Mouse (Mus musculus): Measurements from ENCODE around the gene Vrk1.

Vrk1 gene

GRCm38 (mm10) chr12:106001775-106002174 lies 8.3 kb upstream of the Vrk1 start:
- DNase-seq (ENCODE audit: low read depth, low spot score), result no peak

- no peak for DNase-seq (ENCODE audit: low read depth, low spot score)
Observed at GRCm38 (mm10) chr12:106004719-106005118, 5.3 kb upstream of the Vrk1 start.

- DNase-seq (ENCODE audit: low read depth, low spot score), result no peak
Observed at GRCm38 (mm10) chr12:106006218-106006617, 3.8 kb upstream of the Vrk1 start.

DNA sequence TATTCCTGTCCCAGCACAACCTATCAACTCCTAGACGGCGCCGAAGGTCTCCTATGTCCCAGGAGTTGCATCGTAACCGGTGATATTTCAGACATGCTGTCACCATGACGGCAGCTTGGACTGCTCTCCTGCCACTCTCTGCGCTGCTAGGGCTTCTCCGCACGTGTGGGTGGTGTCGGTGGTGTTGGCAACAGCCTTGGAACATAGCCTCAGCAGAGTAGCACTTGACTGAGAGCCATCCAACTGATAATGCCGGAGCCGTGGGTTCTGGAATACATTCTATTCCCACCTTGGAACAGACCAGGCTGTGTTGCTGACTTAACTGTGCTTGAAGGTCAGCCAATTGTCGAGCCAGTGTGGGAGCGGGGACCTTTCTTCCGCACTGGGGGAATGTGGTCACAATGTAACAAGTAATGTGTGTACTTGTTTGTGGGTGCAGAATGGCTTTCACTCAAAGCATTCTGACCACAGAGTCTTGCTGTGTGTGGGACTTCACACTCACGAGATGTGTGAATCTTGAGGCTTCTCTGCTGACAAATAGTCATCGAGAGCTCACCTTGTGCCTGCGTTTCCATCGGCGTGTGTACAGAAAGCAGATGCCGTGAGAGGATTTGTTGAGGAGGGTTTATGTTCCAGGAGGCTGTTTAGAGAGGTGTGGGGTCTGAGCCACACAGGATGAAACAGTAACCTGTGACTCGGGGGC lies 1.5 kb upstream of the Vrk1 start:
- no peak for DNase-seq (ENCODE audit: low read depth, low spot score)

DNA sequence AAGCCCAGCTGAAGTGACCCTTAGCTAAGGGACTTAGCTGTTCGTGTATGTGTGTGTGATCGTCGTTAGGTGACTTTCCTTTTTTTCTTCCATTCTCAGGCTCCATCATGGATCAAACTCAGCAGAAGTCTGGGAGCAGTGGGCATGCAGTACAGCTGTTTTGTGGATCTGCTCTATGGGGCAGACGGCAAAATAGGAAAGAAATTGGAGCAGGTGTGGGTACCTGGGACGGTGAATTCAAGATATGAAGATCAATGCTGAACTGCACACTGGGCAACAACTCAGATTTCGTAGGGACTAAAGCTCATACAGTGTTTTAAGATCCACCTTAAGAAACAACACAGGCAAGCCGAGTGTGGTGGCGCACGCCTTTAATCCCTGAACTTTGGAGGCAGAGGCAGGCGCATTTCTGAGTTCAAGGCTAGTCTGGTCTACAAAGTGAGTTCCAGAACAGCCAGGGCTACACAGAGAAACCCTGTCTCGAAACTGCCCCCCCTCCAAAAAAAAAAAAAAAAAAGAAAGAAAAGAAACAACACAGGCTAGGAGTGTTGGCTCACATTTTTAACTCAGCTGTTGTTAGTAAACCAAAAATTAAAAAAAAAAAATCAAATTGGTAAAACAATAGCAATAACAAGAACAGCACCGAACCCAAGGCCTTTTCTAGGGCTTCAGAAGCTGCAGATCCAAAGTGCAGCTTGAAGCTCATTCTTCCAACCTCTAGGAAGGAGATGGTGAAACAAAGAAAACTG lies 732 bp upstream of the Vrk1 start:
- no peak for DNase-seq (ENCODE audit: low read depth, low spot score)

GRCm38 (mm10) chr12:106012161-106012560 lies 2.1 kb downstream of the Vrk1 start:
- no peak for DNase-seq (ENCODE audit: low read depth, low spot score)

- DNase-seq (ENCODE audit: low read depth, low spot score), result no peak
Observed at GRCm38 (mm10) chr12:106016265-106017012, 6.4 kb downstream of the Vrk1 start.

DNA sequence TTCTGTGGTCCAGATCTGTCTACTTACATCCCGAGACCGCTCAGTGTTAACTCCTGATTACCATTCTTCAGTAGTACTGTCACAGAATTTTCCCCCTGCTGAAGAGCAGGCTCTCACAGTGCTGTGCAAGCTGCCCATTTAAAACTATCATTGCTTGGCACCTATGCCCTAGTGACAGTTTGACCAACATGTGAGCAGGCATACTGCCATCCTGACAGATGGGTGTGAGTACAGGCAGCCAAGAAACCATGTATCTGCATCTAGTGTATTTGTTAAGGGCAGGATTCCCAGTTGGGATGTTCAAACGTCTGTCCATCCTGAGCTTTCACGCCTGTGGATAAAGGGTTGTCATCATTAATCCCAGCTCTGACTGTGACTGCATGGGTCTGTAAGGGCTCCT lies 10.0 kb downstream of the Vrk1 start:
- DNase-seq (ENCODE audit: low read depth, low spot score), result no peak

DNA sequence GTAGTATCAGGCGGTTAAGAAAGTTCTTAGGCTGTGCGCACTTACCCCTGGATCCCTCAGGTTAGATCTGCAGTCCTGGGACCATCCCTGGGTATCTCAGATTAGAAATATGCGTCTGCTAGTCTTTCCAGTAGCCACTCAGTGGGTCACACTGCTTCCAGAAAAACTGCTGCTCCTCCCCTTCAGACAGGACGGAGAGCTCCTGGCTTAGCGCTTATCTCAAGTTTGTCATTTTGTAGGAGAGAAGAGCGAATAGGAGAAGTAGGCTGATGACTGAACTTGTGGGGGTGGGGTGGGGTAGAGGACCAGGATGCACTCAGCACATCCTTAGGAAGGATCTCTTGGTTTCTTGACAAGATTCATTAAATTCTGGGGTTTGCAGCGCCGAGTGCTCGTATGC lies 13.6 kb downstream of the Vrk1 start:
- DNase-seq (ENCODE audit: low read depth, low spot score), result no peak

DNA sequence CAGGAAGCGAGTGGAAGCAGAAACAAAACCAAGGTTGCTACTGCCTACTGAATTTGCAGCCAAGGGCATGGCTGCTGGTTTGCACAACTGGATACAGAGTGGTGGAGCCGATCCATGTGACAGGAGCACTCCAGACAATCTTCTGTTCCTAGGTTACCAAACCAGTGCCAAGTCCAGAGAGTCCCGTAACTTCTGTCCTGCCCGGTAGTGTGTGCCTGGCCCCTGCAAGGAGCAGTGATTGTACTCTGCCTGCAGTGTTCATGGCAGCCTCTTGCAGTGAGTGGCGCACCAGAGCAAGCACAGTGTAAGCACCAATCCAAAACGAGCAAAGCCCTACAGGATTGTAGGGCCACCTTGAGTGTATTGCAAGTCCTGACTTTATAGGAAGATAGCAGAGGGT lies 15.4 kb downstream of the Vrk1 start:
- DNase-seq (ENCODE audit: low read depth, low spot score), result no peak

DNA sequence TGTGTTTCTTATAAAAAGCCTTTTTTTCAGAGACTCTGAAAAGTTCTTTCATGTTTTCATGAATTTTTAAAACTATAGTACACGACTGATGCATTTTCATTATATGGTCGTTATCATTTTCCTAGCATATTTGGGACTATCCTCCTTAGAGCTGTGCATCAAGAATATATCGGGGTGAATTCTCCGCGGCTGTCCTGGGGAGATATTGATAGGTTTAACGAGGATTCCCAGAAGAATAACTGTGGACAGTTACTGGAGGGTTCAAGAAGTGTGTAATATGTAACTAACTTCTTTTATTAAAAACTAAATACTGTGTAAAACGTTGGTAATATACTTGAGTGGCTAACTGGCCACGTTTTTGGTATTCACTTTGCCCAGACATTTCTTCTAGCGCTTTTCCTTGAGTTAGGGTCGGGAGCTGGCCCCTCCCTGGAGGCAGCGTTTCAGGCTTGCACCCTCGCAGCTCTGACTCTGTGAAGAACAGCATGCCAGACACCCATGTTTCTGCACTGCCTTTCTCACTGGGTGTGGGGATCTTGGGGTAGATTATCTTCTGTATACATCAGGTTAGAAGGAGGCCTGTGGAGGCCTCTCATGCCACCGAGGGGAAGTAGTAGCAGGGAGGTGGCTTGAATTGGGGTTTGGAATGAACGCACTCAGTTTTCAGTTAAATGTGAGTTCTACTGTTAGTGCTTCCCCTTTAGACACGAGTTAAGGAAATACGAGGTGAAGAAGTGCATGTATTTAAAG lies 16.5 kb downstream of the Vrk1 start:
- DNase-seq (ENCODE audit: low read depth, low spot score), result no peak

DNA sequence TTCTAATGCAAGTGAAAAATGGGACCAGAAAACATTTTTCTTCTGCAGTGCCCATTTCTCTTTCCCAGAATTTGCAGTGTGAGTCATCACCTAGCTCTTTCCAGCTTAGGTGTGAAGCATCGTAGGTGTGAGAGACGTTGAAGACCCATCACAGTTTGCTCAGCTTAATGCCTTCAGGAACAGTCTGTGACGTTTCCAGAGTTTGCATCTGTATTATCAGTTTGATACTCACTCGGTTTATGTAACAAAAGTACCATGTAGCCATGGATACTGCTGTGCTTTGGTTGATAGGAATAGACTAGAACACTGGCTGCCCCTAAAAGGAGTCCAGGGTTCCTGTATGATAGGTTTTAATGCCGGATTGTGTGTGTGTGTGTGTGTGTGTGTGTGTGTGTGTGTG lies 17.3 kb downstream of the Vrk1 start:
- DNase-seq (ENCODE audit: low read depth, low spot score), result no peak

DNA sequence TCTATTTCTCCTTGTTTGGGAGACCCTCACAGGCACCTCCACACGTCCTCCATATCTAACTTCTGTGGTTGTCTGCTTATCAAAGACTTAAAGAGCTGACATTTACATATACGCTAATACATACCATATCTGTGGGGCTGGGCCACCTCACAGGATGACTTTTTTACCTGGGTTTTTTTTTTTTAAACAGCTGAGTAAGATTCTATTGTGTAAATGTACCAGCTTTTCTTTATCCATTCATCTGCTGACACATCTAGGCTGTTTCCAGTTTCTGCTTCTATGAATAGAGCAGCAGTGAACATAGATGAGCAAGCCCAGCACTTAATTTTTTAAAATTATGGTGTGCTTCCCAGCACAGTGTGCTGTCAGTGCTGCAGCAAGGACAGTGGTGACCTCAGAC lies 19.6 kb downstream of the Vrk1 start:
- no peak for DNase-seq (ENCODE audit: low read depth, low spot score)

DNA sequence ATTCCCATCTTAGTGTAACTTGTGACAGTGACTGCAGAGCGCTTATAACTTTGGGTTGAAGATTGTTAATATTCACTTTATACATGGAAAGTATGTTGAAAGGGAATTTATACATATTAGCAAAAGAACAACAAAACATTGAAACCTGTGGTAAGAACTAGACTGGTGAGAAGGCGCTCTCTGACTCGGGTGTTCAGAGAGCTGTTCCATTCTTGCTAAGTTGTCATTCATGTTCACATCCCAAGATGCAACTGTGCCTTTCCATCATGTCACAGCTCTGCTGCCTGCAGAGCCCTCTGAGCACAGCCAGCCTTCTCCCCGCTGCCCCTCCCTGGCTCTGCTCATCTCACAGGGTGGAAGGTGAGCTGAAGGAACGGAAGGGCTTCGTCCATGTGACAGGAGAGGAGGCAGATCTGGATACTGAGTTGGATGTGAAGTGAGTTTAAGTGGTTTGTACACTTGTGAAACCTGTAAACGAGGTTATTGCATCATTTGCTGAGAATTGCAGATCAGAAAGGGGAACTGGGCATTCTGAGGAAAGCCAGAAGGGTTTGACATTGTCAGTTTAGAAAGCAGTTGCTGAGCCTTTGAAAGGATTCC lies 20.2 kb downstream of the Vrk1 start:
- DNase-seq (ENCODE audit: low read depth, low spot score), result no peak

DNA sequence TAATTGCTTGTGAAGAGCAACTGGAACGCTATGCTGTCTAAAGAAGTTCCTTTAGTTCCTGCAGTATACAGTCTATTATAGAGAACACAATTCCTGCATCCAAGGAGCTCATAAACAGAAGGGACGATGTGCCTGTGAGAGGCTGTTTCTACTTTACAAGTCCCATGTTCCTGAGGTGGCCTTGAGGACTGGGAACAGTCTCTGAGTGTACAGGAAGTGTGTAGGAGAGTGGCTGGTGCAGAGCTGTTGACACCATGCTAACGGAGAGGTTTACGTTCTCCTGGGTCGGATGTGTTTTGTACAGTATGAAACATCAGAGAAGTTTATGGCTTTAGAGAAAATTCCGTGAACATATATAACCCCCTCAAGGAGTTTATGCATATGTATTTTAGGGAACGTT lies 20.8 kb downstream of the Vrk1 start:
- no peak for DNase-seq (ENCODE audit: low read depth, low spot score)

DNA sequence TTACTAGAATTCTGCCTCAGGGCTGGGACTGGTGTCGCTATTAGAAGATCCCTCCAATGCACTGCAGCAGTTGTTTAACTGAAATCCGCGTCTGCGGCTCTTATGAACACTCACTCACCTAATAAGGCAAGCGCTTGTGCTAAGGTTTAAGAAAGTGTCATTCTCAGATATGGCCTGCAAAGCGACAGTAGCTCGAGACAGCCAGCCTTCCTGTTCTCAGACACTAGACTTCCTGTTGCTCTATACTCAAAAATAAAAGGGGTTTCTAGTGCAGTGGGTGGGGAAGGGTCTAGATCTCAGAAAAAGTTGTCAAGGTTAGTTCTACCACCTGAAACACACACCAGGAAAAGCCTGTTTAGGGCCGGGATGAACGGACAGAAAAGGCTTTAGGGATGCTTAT lies 21.9 kb downstream of the Vrk1 start:
- DNase-seq (ENCODE audit: low read depth, low spot score), result no peak

GRCm38 (mm10) chr12:106032361-106032760 lies 22.3 kb downstream of the Vrk1 start:
- no peak for DNase-seq (ENCODE audit: low read depth, low spot score)

- no peak for DNase-seq (ENCODE audit: low read depth, low spot score)
Observed at GRCm38 (mm10) chr12:106034267-106034666, 24.2 kb downstream of the Vrk1 start.

DNA sequence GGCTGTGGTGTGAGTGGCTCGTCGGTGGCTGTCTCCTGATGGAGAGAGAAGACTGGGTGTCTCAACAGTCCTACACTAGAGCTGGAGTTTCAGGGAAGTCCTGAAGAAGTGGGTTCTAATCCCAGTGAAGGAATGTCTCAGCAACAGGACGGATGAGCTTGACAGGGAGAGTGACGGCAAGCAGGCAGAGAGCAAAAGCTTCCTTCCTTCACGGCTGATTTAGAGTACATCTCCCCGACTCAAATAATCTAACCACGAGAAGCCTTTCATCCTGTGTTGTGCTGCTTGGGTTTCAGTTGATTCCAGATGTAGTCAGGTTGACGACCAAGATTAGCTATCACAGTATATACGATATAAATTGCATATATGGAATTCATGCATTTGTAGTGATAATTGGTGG lies 24.7 kb downstream of the Vrk1 start:
- DNase-seq (ENCODE audit: low read depth, low spot score), result no peak

DNA sequence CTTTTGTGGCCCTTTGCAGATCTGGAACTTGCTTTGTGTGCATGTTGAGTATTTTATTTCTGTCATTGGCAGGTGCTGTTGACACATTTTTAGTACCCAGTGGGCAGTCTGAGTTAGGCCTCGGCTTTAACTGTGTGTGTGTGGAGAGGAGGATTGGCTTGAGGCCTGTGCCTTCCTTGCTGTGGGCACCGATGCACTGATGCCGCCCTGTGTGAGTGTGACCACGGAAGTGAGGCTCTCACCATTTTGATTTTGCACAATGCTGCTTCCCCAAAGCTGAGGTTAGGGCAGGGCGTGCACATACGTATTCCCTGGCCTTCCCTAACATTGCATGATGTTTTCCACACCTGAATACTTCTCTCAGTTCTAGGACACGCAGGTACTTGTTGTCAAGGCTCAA lies 30.2 kb downstream of the Vrk1 start:
- no peak for DNase-seq (ENCODE audit: low read depth, low spot score)

GRCm38 (mm10) chr12:106046143-106046795 lies 36.2 kb downstream of the Vrk1 start:
- DNase-seq (ENCODE audit: low read depth, low spot score), result no peak

Measured in retina, adult 2 months (tissue).